Mouse (Mus musculus) E14TG2a.4 (cell line): ENCODE data around the gene Cmip.

Source experiments
- CTCF ChIP-seq: conservative IDR thresholded peaks from 2 replicates; pipeline ENCODE4 v1.5.1; 2014; ENCODE audit warnings: low read length
- POU5F1 ChIP-seq: IDR thresholded peaks from 2 replicates; pipeline ENCODE4 v1.6.1; 2014; ENCODE audit warnings: low read length, borderline replicate concordance

DNA sequence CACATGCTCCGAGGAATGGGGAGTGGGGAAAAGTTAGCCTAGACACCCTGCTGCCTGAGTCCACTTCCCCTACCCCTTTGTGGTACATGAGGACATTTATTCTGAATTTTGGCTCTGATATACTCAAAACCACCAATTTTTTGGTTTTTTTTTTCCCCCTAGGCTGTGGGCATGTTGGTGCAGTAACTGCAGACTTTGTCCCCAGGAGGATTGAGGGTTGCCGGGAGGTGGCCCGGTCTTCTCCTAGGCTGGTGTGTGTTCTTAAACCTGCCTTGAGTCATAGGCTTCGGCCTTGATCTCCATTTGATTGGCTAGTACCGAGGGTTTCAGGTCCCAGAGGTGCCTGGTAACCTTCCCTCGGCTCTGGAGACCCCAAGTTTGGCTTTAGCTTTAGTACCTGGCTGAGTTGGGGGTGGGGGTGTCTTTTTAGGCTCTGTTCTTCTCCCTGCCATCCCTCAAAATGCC is 1.7 kb downstream of the Cmip start:
- TF ChIP-seq CTCF (no peak), POU5F1 (no peak)
